In the genomic region with DNA sequence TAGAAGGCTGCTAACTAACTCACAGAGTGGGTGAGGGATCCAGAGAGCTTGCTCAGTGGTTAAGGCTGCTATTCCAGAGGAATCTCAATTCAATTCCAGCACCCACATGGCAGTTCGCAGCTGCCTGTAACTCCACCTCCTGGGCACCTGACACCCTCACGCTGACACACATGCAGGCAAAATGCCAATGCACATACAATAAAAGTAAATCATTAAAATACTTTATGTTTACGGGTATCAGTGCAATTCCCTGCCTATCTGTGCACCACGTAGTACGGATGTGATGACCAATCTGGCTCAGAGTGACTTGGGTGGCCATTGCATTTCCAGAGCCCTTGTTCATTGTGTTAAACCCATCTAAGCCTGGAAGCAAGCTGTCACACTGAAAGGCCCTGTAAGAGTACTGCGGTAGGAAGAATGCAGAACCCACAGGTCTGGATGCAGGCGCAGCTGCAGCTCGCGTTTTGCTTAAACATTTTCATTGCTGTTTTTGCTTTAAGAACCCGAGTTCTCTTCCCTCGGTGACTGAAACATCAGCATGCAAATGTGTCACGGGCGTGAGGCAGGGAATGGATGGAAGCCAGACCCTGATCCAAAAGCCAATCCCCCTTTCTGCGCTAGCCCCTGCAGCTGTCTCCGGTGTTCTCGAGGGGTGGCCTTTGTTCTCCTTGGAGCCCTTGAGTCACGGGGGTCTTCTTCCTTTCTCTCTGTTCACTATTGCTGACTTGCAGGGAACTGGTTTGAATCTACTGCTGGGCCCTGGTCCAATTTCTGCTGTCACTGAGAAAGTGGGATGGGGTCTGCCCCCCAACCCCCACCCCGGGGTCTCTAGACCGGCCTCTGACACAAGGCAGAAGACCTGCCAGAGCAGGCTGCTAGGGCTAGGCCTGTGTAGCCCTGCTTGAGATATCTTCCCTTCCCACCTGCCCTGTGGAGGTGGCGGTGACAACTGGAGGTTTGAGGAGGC, we compare ENCODE assay signal across 8 mouse cellular contexts. TPM values are rescaled to one million over a fixed set of nuclear protein-coding genes. Genes with fewer than 3 reads are reported as not detected.
DNase-seq lines count a peak whose midpoint lies in the region; ATAC-seq lines count a peak whose summit lies in the region.

No protein-coding gene starts in this region.

- H3K9me3 ChIP-seq in heart, embryonic 10.5 days: no peaks in the 10 kb centered on the region
- no peaks in the 10 kb centered on the region for H3K9me3 ChIP-seq in forebrain, embryonic 11.5 days (ENCODE audit: control insufficient read depth, low read length)

- H3K4me3 ChIP-seq in heart, embryonic 10.5 days: peak overlapping the region; percentile 27; the same call in 1 of the 2 replicates
- H3K4me3 ChIP-seq in forebrain, embryonic 11.5 days (ENCODE audit: low read depth, low read length): no peak overlapping the region

- peaks cover 37% of the 10 kb centered on the region for H3K4me1 ChIP-seq in heart, embryonic 10.5 days
- H3K4me1 ChIP-seq in forebrain, embryonic 11.5 days (replicated peaks; ENCODE audit: control insufficient read depth, insufficient read depth, low read length): peaks cover 38% of the 10 kb centered on the region

- H3K9ac ChIP-seq in forebrain, embryonic 11.5 days (ENCODE audit: low read length): peak overlapping the region; percentile 46

- ATAC-seq in forebrain, embryonic 11.5 days (replicated peaks; ENCODE audit: low FRiP score): peak; percentile 47
- ATAC-seq in CD4-positive, CD25-positive, alpha-beta regulatory T cell, adult 4 months: no peak

- no peak for DNase-seq in heart, embryonic 10.5 days (ENCODE audit: low spot score)
- no peak for DNase-seq in heart, postnatal 10 days
- peak; percentile 63 for DNase-seq in forebrain, embryonic 11.5 days (ENCODE audit: low spot score)
- DNase-seq in left cerebral cortex, postnatal 14 days (ENCODE audit: low spot score in 2 of 2): peak; percentile 57 to 64
- peak; percentile 70 to 78 for DNase-seq in right cerebral cortex, postnatal 10 days (ENCODE audit: low spot score in 2 of 2)
- DNase-seq in thymus, postnatal 36 days: no peak
- no peak for DNase-seq in layer of hippocampus, adult 9-11 months

- no peaks in the 10 kb centered on the region for H3K36me3 ChIP-seq in heart, embryonic 10.5 days
- H3K36me3 ChIP-seq in forebrain, embryonic 11.5 days (ENCODE audit: control insufficient read depth, insufficient read depth, low read length): no peaks in the 10 kb centered on the region

- 25% methylated on average over 20 of the region's 20 CpGs for WGBS in heart, embryonic 10.5 days
- WGBS in forebrain, embryonic 11.5 days: 14% methylated on average over 20 of the region's 20 CpGs

- H3K27me3 ChIP-seq in heart, embryonic 10.5 days (ENCODE audit: insufficient read depth, poor library complexity, severe bottlenecking): peaks cover 38% of the 10 kb centered on the region
- no peaks in the 10 kb centered on the region for H3K27me3 ChIP-seq in forebrain, embryonic 11.5 days (ENCODE audit: control insufficient read depth, insufficient read depth, low read length)

- intact Hi-C loops in heart, postnatal 10 days (cut with DNase I): no loop called here
- intact Hi-C loops in left cerebral cortex, postnatal 14 days (cut with DNase I): no loop called here

- 0 out of 2 replicates have a peak overlapping the region, but pooled peaks have one; percentile 39 for H3K27ac ChIP-seq in heart, embryonic 10.5 days
- peak overlapping the region; percentile 89 for H3K27ac ChIP-seq in forebrain, embryonic 11.5 days (ENCODE audit: low read depth, low read length)

- H3K4me2 ChIP-seq in forebrain, embryonic 11.5 days (ENCODE audit: low read depth, low read length, severe bottlenecking): 0 out of 2 replicates have a peak overlapping the region, but pooled peaks have one; percentile 22

RNA-seq across cellular contexts. Expression of a gene that starts 12.0 kb away (rescaled TPM):
- 0.14 and 0.52 TPM in 2 replicates for polyA plus RNA-seq in heart, embryonic 10.5 days (2016; fragmentation: Nextera tagmentation; extraction: Ambion mirVana)
- total RNA-seq in heart, postnatal 10 days (2021): under 1 TPM; 0.84 TPM
- 0.33 and 0.59 TPM in 2 replicates for polyA plus RNA-seq in forebrain, embryonic 11.5 days (2014; fragmentation: Nextera tagmentation; extraction: Ambion mirVana)
- under 1 TPM in 1 of 2 experiments, not detected in 1; 0.33 TPM for total RNA-seq in left cerebral cortex, postnatal 14 days (2021)
- 1 to 10 TPM in 1 of 2 experiments, under 1 TPM in 1; 0.51 to 2.7 TPM for polyA plus RNA-seq in CD4-positive, CD25-positive, alpha-beta regulatory T cell, adult 4 months (2017; shearing (Covaris generic))

RNA-seq across cellular contexts. Expression of a gene that starts 30.5 kb away (rescaled TPM):
- 0.07 and 0.11 TPM in 2 replicates for polyA plus RNA-seq in heart, embryonic 10.5 days (2016; fragmentation: Nextera tagmentation; extraction: Ambion mirVana)
- under 1 TPM; 0.10 to 0.31 TPM for total RNA-seq in heart, postnatal 10 days (2021)
- polyA plus RNA-seq in forebrain, embryonic 11.5 days (2014; fragmentation: Nextera tagmentation; extraction: Ambion mirVana): 1.2 and 1.6 TPM in 2 replicates
- 10 to 100 TPM in 1 of 2 experiments, 1 to 10 TPM in 1; 7.2 to 12.3 TPM for total RNA-seq in left cerebral cortex, postnatal 14 days (2021)
- not detected for polyA plus RNA-seq in CD4-positive, CD25-positive, alpha-beta regulatory T cell, adult 4 months (2017; shearing (Covaris generic))

RNA-seq across cellular contexts. Expression of a gene that starts 56.9 kb away (rescaled TPM):
- polyA plus RNA-seq in heart, embryonic 10.5 days (2016; fragmentation: Nextera tagmentation; extraction: Ambion mirVana): 79.4 and 85.3 TPM in 2 replicates
- 10 to 100 TPM; 22.8 to 29.7 TPM for total RNA-seq in heart, postnatal 10 days (2021)
- polyA plus RNA-seq in forebrain, embryonic 11.5 days (2014; fragmentation: Nextera tagmentation; extraction: Ambion mirVana): 54.8 and 69.1 TPM in 2 replicates
- 10 to 100 TPM; 58.0 to 62.1 TPM for total RNA-seq in left cerebral cortex, postnatal 14 days (2021)
- 100 to 1,000 TPM; 129 to 135 TPM for polyA plus RNA-seq in CD4-positive, CD25-positive, alpha-beta regulatory T cell, adult 4 months (2017; shearing (Covaris generic))

Comparison
In these comparisons a context has a peak if more than half of its experiments do, and no peak if none do; other contexts are left out.
1. DNase-seq: peak in forebrain, embryonic 11.5 days (single experiment), left cerebral cortex, postnatal 14 days (2 of 2) and right cerebral cortex, postnatal 10 days (2 of 2); none in heart, embryonic 10.5 days (single experiment), heart, postnatal 10 days (0 of 2), thymus, postnatal 36 days (0 of 2) and layer of hippocampus, adult 9-11 months (single experiment).